8 mouse cellular contexts compared by ENCODE assay signal in genomic region chr3:116424973-116425284, GRCm38 (mm10). TPM values are rescaled to one million over a fixed set of nuclear protein-coding genes. Genes with fewer than 3 reads are reported as not detected.
A peak's percentile ranks its signal among the peaks of the same experiment; 100 is the strongest.
DNase-seq lines count a peak whose midpoint lies in the region; ATAC-seq and TF ChIP-seq lines count a peak whose summit lies in the region.

No protein-coding gene starts in this region.

- H3K4me3 ChIP-seq in hindbrain, embryonic 10.5 days, result peak overlapping the region; percentile 98
- H3K4me3 ChIP-seq in lung, postnatal 0 days (ENCODE audit: low read depth, low read length), result peak overlapping the region; percentile 82

- H3K4me1 ChIP-seq in hindbrain, embryonic 10.5 days (replicated peaks), result peaks cover 30% of the 10 kb centered on the region
- H3K4me1 ChIP-seq in lung, postnatal 0 days (ENCODE audit: insufficient read depth, low read depth, low read length), result peaks cover 4% of the 10 kb centered on the region; the same call in 1 of the 2 replicates

- peak; percentile 86 for DNase-seq in MN1 (ENCODE audit: low spot score)
- DNase-seq in cerebellum, adult 8-10 months, result peak; percentile 63
- DNase-seq in hindbrain, embryonic 10.5 days (ENCODE audit: low spot score), result peak; percentile 89
- DNase-seq in layer of hippocampus, adult 9-11 months, result peak; percentile 80
- peak; percentile 97 for DNase-seq in lung, postnatal 0 days (ENCODE audit: low spot score)
- peak; percentile 66 for DNase-seq in ovary, postnatal 14 days (ENCODE audit: low spot score)
- peak; percentile 88 for DNase-seq in thymus, postnatal 14 days

- TF ChIP-seq EP300 in lung, postnatal 0 days (IDR thresholded peaks at IDR 0.05), result no peak

- no peaks in the 10 kb centered on the region for H3K9me3 ChIP-seq in hindbrain, embryonic 10.5 days
- no peaks in the 10 kb centered on the region for H3K9me3 ChIP-seq in lung, postnatal 0 days (ENCODE audit: low read length)

- under 1% methylated on average over 11 of the region's 11 CpGs for WGBS in hindbrain, embryonic 10.5 days
- WGBS in lung, postnatal 0 days, result 0% methylated on average over 11 of the region's 11 CpGs

- peaks cover 8% of the 10 kb centered on the region for H3K36me3 ChIP-seq in hindbrain, embryonic 10.5 days
- H3K36me3 ChIP-seq in lung, postnatal 0 days (ENCODE audit: insufficient read depth, low read length), result no peaks in the 10 kb centered on the region

- H3K9ac ChIP-seq in lung, postnatal 0 days (replicated peaks; ENCODE audit: low read depth), result peak overlapping the region; percentile 63; the same call in 1 of the 2 replicates

- ATAC-seq in frontal cortex, adult (ENCODE audit: low TSS enrichment), result peak; percentile 88
- peak; percentile 78 for ATAC-seq in lung, postnatal 0 days

- TF ChIP-seq CTCF in lung, postnatal 0 days (IDR thresholded peaks at IDR 0.05), result peak; percentile 84

- no peaks in the 10 kb centered on the region for H3K27me3 ChIP-seq in hindbrain, embryonic 10.5 days (ENCODE audit: insufficient read depth, poor library complexity, severe bottlenecking)
- no peaks in the 10 kb centered on the region for H3K27me3 ChIP-seq in lung, postnatal 0 days (replicated peaks; ENCODE audit: insufficient read depth, low read length)

- H3K4me2 ChIP-seq in lung, postnatal 0 days (replicated peaks; ENCODE audit: low read depth, low read length), result peak overlapping the region; percentile 99

- peak overlapping the region; percentile 98 for H3K27ac ChIP-seq in hindbrain, embryonic 10.5 days
- peak overlapping the region; percentile 80 for H3K27ac ChIP-seq in lung, postnatal 0 days (ENCODE audit: low read length)

RNA-seq across cellular contexts. Expression of gene Cdc14a, which starts 1.1 kb away (rescaled TPM):
- polyA plus RNA-seq in hindbrain, embryonic 10.5 days (2016; fragmentation: Nextera tagmentation; extraction: Ambion mirVana), result 14.4 and 18.8 TPM in 2 replicates
- 8.2 and 8.9 TPM in 2 replicates for polyA plus RNA-seq in lung, postnatal 0 days (2015; fragmentation: Nextera tagmentation; extraction: Ambion mirVana)

Comparison
In these comparisons a context has a peak if more than half of its experiments do, and no peak if none do; other contexts are left out.
1. Peak in every context shown above with its lines: DNase-seq, ATAC-seq, H3K4me3 ChIP-seq and H3K27ac ChIP-seq.